Mouse (Mus musculus) cortical plate, adult 2 months (tissue): ENCODE measurements around the gene Rai14.

ENCODE experiments used
- CTCF ChIP-seq: fragments of 200-500 bp; IDR thresholded peaks from 2 replicates; pipeline ENCODE4 v1.5.1; 2011; ENCODE audit warnings: mild to moderate bottlenecking, control low read depth, low read length; ENCODE audit not compliant: insufficient read depth; ENCODE audit errors: extremely low read depth
- POLR2A ChIP-seq: fragments of 200-500 bp; IDR thresholded peaks from 2 replicates; pipeline ENCODE4 v1.6.1; 2011; ENCODE audit warnings: mild to moderate bottlenecking, low read length, control low read depth; ENCODE audit not compliant: insufficient read depth; ENCODE audit errors: extremely low read depth

GRCm38 (mm10) chr15:10720671-10721070 is 6.2 kb upstream of the Rai14 start:
- TF ChIP-seq POLR2A (no peak), CTCF (no peak)
